Mouse (Mus musculus) limb, embryonic 14.5 days (tissue): Measurements from ENCODE around the gene Gabbr2. TPM values are rescaled to one million over a fixed set of nuclear protein-coding genes. Genes with fewer than 3 reads are reported as not detected.

Experiments used
- ATAC-seq: fragments of 200-750 bp; cut with Nextera tagmentation; 2 replicates; pipeline ENCODE4 v1.8.0; 2017; ENCODE audit warnings: low read depth, moderate number of reproducible peaks, moderate TSS enrichment; ENCODE audit not compliant: low FRiP score
- DNase-seq: peaks from one replicate; pipeline ENCODE4 v3.0.0-alpha.2; 2015; ENCODE audit warnings: low spot score
- H3K27ac ChIP-seq: fragments of 300-500 bp; sonication (generic); replicated peaks from 2 replicates; pipeline ENCODE4 v1.5.1; 2014; ENCODE audit warnings: low read depth, mild to moderate bottlenecking, low read length, moderate library complexity, mixed read lengths
- H3K27me3 ChIP-seq: fragments of 300-500 bp; sonication (generic); 2 replicates; pipeline ENCODE4 v1.6.1; 2014; ENCODE audit warnings: low read length, mixed read lengths; ENCODE audit not compliant: control insufficient read depth, insufficient read depth
- H3K36me3 ChIP-seq: fragments of 300-500 bp; sonication (generic); 2 replicates; pipeline ENCODE4 v1.6.1; 2014; ENCODE audit warnings: mild to moderate bottlenecking, low read length, moderate library complexity, mixed read lengths; ENCODE audit not compliant: control insufficient read depth, insufficient read depth
- H3K4me1 ChIP-seq: fragments of 300-500 bp; sonication (generic); 2 replicates; pipeline ENCODE4 v1.6.1; 2014; ENCODE audit warnings: antibody characterized with exemption, low read length, mixed read lengths; ENCODE audit not compliant: control insufficient read depth, insufficient read depth
- H3K4me2 ChIP-seq: fragments of 300-500 bp; sonication (generic); replicated peaks from 2 replicates; pipeline ENCODE4 v1.6.1; 2014; ENCODE audit warnings: low read depth, mild to moderate bottlenecking, low read length, moderate library complexity; ENCODE audit not compliant: severe bottlenecking
- H3K4me3 ChIP-seq: fragments of 300-500 bp; sonication (generic); replicated peaks from 2 replicates; pipeline ENCODE4 v1.5.1; 2014; ENCODE audit warnings: low read length
- H3K9ac ChIP-seq: fragments of 300-500 bp; sonication (generic); 2 replicates; pipeline ENCODE4 v1.6.1; 2014; ENCODE audit warnings: mild to moderate bottlenecking, low read depth, low read length, moderate library complexity; ENCODE audit not compliant: severe bottlenecking
- H3K9me3 ChIP-seq: fragments of 300-500 bp; sonication (generic); 2 replicates; pipeline ENCODE4 v1.6.1; 2016; ENCODE audit warnings: low read length; ENCODE audit not compliant: control insufficient read depth
- POLR2A ChIP-seq: fragments of 200-500 bp; IDR thresholded peaks from 2 replicates; pipeline ENCODE4 v1.8.0; 2012; ENCODE audit warnings: inconsistent platforms, mild to moderate bottlenecking, moderate library complexity, borderline replicate concordance; ENCODE audit not compliant: insufficient read depth, insufficient read length; ENCODE audit errors: extremely low read depth
- WGBS: fragments of 180-500 bp; shearing (Covaris S2); extraction: QIAGEN DNeasy Blood & Tissue Kit; methylation state at CpG from one replicate; pipeline ENCODE4 v1.1.7; 2014; 5-methylcytosine and 5-hydroxymethylcytosine counted together
- polyA plus RNA-seq, 2 experiments: library from polyadenylated mRNA; depleted of rRNA in 1 of 2; stranded (reverse) in 1 of 2; unstranded in 1 of 2; fragments of >200 nt; fragmentation: Nextera tagmentation in 1 of 2; extraction: Ambion mirVana in 1 of 2; gene quantifications; 2 replicates each; pipeline versions ENCODE4 v1.2.1 to v1.2.3; 2012 to 2014

The Gabbr2 gene
- polyA plus RNA-seq, 2 experiments, result 0.15 to 0.30 TPM

- H3K4me3 ChIP-seq, result no peak overlapping the region
- ATAC-seq (no peak), DNase-seq (no peak)
- TF ChIP-seq POLR2A, result no peak
- H3K4me1 ChIP-seq, result no peaks in the 10 kb centered on the region
- WGBS, result 67% methylated on average over 8 of the region's 8 CpGs
- no peaks in the 10 kb centered on the region for H3K9me3 ChIP-seq
- no peaks in the 10 kb centered on the region for H3K36me3 ChIP-seq
- no peak overlapping the region for H3K27ac ChIP-seq
- H3K4me2 ChIP-seq, result no peak overlapping the region
- H3K9ac ChIP-seq, result no peak overlapping the region
- H3K27me3 ChIP-seq, result no peaks in the 10 kb centered on the region
Observed at GRCm38 (mm10) chr4:46749015-46749414, 242.7 kb downstream of the Gabbr2 start.

DNA sequence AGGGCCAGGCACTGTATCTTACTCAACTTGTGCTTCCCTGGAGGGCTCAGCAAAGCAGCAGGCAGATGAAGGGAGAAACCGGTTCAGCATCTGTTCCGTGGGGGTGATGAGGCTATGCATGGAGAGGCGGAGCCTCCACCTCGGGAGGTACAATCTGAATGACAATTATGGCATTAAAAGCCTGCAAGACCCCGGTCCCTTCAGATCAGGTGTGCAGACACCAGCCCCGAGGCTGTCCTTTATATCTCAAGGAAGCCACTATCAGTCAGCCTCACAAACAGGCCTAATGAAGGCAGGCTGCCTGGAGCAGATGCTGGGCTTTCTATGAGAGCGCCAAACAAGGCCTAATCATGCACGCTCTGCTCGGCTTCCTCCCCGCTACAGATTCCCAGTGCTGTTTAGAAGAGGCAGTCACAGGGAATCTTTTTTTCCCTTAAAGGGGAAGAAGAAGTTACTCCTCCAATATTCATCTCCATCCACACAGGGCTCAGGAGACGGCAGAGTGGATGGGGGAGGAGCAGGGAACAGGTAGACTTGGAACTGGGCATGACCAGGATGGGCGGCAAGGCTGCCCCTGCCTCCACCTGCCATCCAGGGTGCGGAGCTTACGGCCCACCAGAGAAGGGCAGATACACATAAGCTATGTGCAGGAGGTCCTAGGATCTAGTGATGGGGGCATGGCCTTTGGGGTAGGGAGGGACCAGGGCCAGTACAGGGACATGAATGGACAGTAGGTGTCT, 244.5 kb downstream of the Gabbr2 start:
- no peak for ATAC-seq
- WGBS, result 38% methylated on average over 14 of the region's 14 CpGs
- Histone ChIP-seq H3K27me3 (no peaks in the 10 kb centered on the region), H3K4me2 (no peak overlapping the region), H3K4me1 (no peaks in the 10 kb centered on the region), H3K36me3 (no peaks in the 10 kb centered on the region), H3K9ac (no peak overlapping the region), H3K27ac (no peak overlapping the region), H3K4me3 (no peak overlapping the region), H3K9me3 (no peaks in the 10 kb centered on the region)
- no peak for TF ChIP-seq POLR2A
- no peak for DNase-seq

GRCm38 (mm10) chr4:46745536-46745935, 246.1 kb downstream of the Gabbr2 start:
- ATAC-seq (no peak), DNase-seq (no peak)
- no peak for TF ChIP-seq POLR2A
- H3K27me3 ChIP-seq, result no peaks in the 10 kb centered on the region
- WGBS, result 91% methylated on average over 8 of the region's 8 CpGs
- no peak overlapping the region for H3K9ac ChIP-seq
- H3K4me1 ChIP-seq, result no peaks in the 10 kb centered on the region
- no peak overlapping the region for H3K27ac ChIP-seq
- no peaks in the 10 kb centered on the region for H3K9me3 ChIP-seq
- no peak overlapping the region for H3K4me3 ChIP-seq
- H3K4me2 ChIP-seq, result no peak overlapping the region
- no peaks in the 10 kb centered on the region for H3K36me3 ChIP-seq

- H3K4me2 ChIP-seq, result no peak overlapping the region
- H3K4me1 ChIP-seq, result no peaks in the 10 kb centered on the region
- DNase-seq (no peak), ATAC-seq (no peak)
- no peak for TF ChIP-seq POLR2A
- H3K9ac ChIP-seq, result no peak overlapping the region
- WGBS, result 80% methylated on average over 7 of the region's 7 CpGs
- no peaks in the 10 kb centered on the region for H3K36me3 ChIP-seq
- no peaks in the 10 kb centered on the region for H3K27me3 ChIP-seq
- no peak overlapping the region for H3K27ac ChIP-seq
- H3K9me3 ChIP-seq, result no peaks in the 10 kb centered on the region
- no peak overlapping the region for H3K4me3 ChIP-seq
Observed at GRCm38 (mm10) chr4:46744583-46745155, 247.0 kb downstream of the Gabbr2 start.

DNA sequence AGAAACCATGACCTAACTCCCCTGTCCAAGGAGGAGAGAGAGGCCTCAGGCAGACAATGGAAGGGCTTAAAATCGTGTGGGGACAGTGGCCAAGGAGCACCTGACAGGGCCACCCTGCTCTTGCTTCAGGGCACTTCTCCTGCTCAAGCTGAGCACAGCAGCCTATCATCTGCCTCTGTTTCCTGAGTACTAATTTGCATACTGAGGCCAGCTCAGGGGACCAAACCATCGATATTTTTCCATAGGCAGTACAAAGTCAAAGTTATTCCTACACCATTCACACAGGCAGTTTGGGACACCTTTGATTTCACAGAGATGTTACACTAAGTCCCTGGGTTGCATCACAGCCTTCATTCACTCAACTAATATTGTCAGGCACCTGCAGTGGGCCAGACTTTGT, 249.1 kb downstream of the Gabbr2 start:
- H3K4me2 ChIP-seq, result no peak overlapping the region
- ATAC-seq (no peak), DNase-seq (no peak)
- H3K36me3 ChIP-seq, result no peaks in the 10 kb centered on the region
- no peak overlapping the region for H3K4me3 ChIP-seq
- H3K27me3 ChIP-seq, result no peaks in the 10 kb centered on the region
- no peaks in the 10 kb centered on the region for H3K4me1 ChIP-seq
- no peaks in the 10 kb centered on the region for H3K9me3 ChIP-seq
- no peak for TF ChIP-seq POLR2A
- 21% methylated on average over 2 of the region's 2 CpGs for WGBS
- H3K9ac ChIP-seq, result no peak overlapping the region
- H3K27ac ChIP-seq, result no peak overlapping the region
